In the genomic region with DNA sequence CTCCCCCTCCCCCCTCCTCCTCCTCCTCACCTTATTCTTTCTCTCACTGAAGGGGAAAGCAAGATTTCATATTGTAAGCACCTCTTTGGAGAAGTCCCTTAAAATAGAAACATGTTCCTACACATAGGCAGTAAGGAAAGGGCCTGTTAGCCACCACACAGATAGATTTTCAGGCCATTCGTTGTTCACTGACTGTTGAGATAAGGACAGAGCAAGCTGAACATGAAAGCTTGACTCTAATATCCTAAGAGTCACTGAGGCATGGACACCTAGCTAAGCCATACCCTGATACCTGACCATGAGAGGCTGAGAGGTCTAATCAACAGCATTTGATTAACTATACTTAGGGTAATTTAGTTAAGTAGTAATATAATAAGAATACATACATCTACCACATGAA, we compare ENCODE assay signal across 20 mouse cellular contexts.
DNase-seq lines count a peak whose midpoint lies in the region; ATAC-seq and TF ChIP-seq lines count a peak whose summit lies in the region.
"Had no signal": no experiment of that assay in that cellular context is flagged by ENCODE, and none has a peak within 500 bp of the region (broad histone marks: within the 10 kb centered on the region; RNA-seq: fewer than 3 reads in every experiment).

No protein-coding gene starts in this region.

- no peaks in the 10 kb centered on the region for H3K9me3 ChIP-seq in liver, embryonic 12.5 days (replicated peaks)
- H3K9me3 ChIP-seq in liver, postnatal 0 days (ENCODE audit: low read length): no peaks in the 10 kb centered on the region
- H3K9me3 ChIP-seq in liver, embryonic 13.5 days (replicated peaks): no peaks in the 10 kb centered on the region
- H3K9me3 ChIP-seq in kidney, embryonic 16.5 days (ENCODE audit: low read length): no peaks in the 10 kb centered on the region
- H3K9me3 ChIP-seq: embryonic facial prominence, embryonic 10.5 days; embryonic facial prominence, embryonic 12.5 days; forebrain, embryonic 13.5 days; forebrain, embryonic 15.5 days had no signal

- no peaks in the 10 kb centered on the region for H3K27me3 ChIP-seq in liver, embryonic 12.5 days (replicated peaks)
- H3K27me3 ChIP-seq in liver, postnatal 0 days (ENCODE audit: insufficient read depth, low read length): no peaks in the 10 kb centered on the region
- H3K27me3 ChIP-seq in liver, embryonic 13.5 days: no peaks in the 10 kb centered on the region
- no peaks in the 10 kb centered on the region for H3K27me3 ChIP-seq in kidney, embryonic 16.5 days (ENCODE audit: insufficient read depth, low read length)
- H3K27me3 ChIP-seq: embryonic facial prominence, embryonic 12.5 days; forebrain, embryonic 13.5 days; forebrain, embryonic 15.5 days; Patski had no signal

- H3K4me1 ChIP-seq in liver, embryonic 12.5 days: peaks cover 6% of the 10 kb centered on the region; the same call in 1 of the 2 replicates
- H3K4me1 ChIP-seq in liver, postnatal 0 days (ENCODE audit: insufficient read depth): no peaks in the 10 kb centered on the region
- H3K4me1 ChIP-seq in liver, embryonic 13.5 days (replicated peaks): peaks cover 7% of the 10 kb centered on the region
- no peaks in the 10 kb centered on the region for H3K4me1 ChIP-seq in kidney, embryonic 16.5 days (ENCODE audit: insufficient read depth, low read length)
- H3K4me1 ChIP-seq: embryonic facial prominence, embryonic 10.5 days; embryonic facial prominence, embryonic 12.5 days; forebrain, embryonic 13.5 days; forebrain, embryonic 15.5 days had no signal

- no peaks in the 10 kb centered on the region for H3K36me3 ChIP-seq in liver, embryonic 12.5 days
- no peaks in the 10 kb centered on the region for H3K36me3 ChIP-seq in liver, postnatal 0 days (replicated peaks; ENCODE audit: insufficient read depth, low read length)
- H3K36me3 ChIP-seq in liver, embryonic 13.5 days: no peaks in the 10 kb centered on the region
- H3K36me3 ChIP-seq in kidney, embryonic 16.5 days (ENCODE audit: insufficient read depth, low read length): no peaks in the 10 kb centered on the region
- H3K36me3 ChIP-seq: embryonic facial prominence, embryonic 10.5 days; embryonic facial prominence, embryonic 12.5 days; forebrain, embryonic 15.5 days had no signal

- TF ChIP-seq EP300 in liver, postnatal 0 days (IDR thresholded peaks at IDR 0.05; ENCODE audit: low read depth): no peak

- TF ChIP-seq CTCF in liver, postnatal 0 days (IDR thresholded peaks at IDR 0.05; ENCODE audit: low read depth): no peak

- peak; percentile 63 for ATAC-seq in liver, embryonic 12.5 days
- no peak for ATAC-seq in liver, postnatal 0 days
- ATAC-seq in liver, embryonic 13.5 days (ENCODE audit: low read depth): peak; percentile 64
- ATAC-seq in kidney, embryonic 16.5 days (ENCODE audit: low FRiP score, low TSS enrichment): no peak
- ATAC-seq: activated CD4-positive, CD25-positive, alpha-beta regulatory T cell, adult 4 months; forebrain, embryonic 13.5 days; forebrain, embryonic 15.5 days; forebrain, postnatal 0 days; Patski had no signal

- H3K4me3 ChIP-seq in liver, embryonic 12.5 days: no peak overlapping the region
- no peak overlapping the region for H3K4me3 ChIP-seq in liver, postnatal 0 days (ENCODE audit: low read depth, low read length)
- no peak overlapping the region for H3K4me3 ChIP-seq in liver, embryonic 13.5 days (replicated peaks)
- no peak overlapping the region for H3K4me3 ChIP-seq in kidney, embryonic 16.5 days (ENCODE audit: low read length)
- H3K4me3 ChIP-seq: embryonic facial prominence, embryonic 10.5 days; embryonic facial prominence, embryonic 12.5 days; forebrain, embryonic 13.5 days; forebrain, embryonic 15.5 days had no signal

- H3K4me2 ChIP-seq in liver, embryonic 12.5 days: no peak overlapping the region
- no peak overlapping the region for H3K4me2 ChIP-seq in liver, postnatal 0 days (ENCODE audit: low read depth, low read length)
- H3K4me2 ChIP-seq in liver, embryonic 13.5 days: no peak overlapping the region
- H3K4me2 ChIP-seq in kidney, embryonic 16.5 days (replicated peaks; ENCODE audit: low read depth, low read length): no peak overlapping the region
- H3K4me2 ChIP-seq: embryonic facial prominence, embryonic 12.5 days; forebrain, embryonic 13.5 days; forebrain, embryonic 15.5 days had no signal

- no peak for DNase-seq in liver, postnatal 0 days
- no peak for DNase-seq in liver, embryonic 13.5 days
- no peak for DNase-seq in thymus, postnatal 4 days
- DNase-seq: adrenal gland, adult 8-10 months; adrenal gland, postnatal 14 days; adrenal gland, postnatal 36 days; cerebellum, adult 11-12 months; cerebellum, adult 2 months; cerebellum, adult 9-10 months; cerebellum, postnatal 10 days; cerebellum, postnatal 25 days; forebrain, postnatal 0 days had no signal

- WGBS in liver, embryonic 12.5 days (ENCODE audit: insufficient replicate concordance): 28% methylated on average over 1 of the region's 1 CpGs
- 53% methylated on average over 1 of the region's 1 CpGs for WGBS in liver, postnatal 0 days (ENCODE audit: insufficient replicate concordance)
- WGBS in liver, embryonic 13.5 days (ENCODE audit: insufficient replicate concordance): 27% methylated on average over 1 of the region's 1 CpGs
- WGBS in kidney, embryonic 16.5 days: 55% methylated on average over 1 of the region's 1 CpGs

- H3K27ac ChIP-seq in liver, embryonic 12.5 days: no peak overlapping the region
- H3K27ac ChIP-seq in liver, postnatal 0 days (ENCODE audit: low read depth): no peak overlapping the region
- H3K27ac ChIP-seq in liver, embryonic 13.5 days: no peak overlapping the region
- H3K27ac ChIP-seq in kidney, embryonic 16.5 days (ENCODE audit: low read length): no peak overlapping the region
- H3K27ac ChIP-seq: embryonic facial prominence, embryonic 10.5 days; embryonic facial prominence, embryonic 12.5 days; forebrain, embryonic 13.5 days; forebrain, embryonic 15.5 days had no signal

- H3K9ac ChIP-seq in liver, embryonic 12.5 days: no peak overlapping the region
- H3K9ac ChIP-seq in liver, postnatal 0 days (replicated peaks): no peak overlapping the region
- no peak overlapping the region for H3K9ac ChIP-seq in liver, embryonic 13.5 days
- H3K9ac ChIP-seq in kidney, embryonic 16.5 days (replicated peaks; ENCODE audit: low read length): no peak overlapping the region
- H3K9ac ChIP-seq: embryonic facial prominence, embryonic 12.5 days; forebrain, embryonic 13.5 days; forebrain, embryonic 15.5 days; forebrain, postnatal 0 days had no signal

Comparison
In these comparisons a context has a peak if more than half of its experiments do, and no peak if none do; other contexts are left out.
1. ATAC-seq: peak in liver, embryonic 12.5 days (single experiment) and liver, embryonic 13.5 days (single experiment); none in liver, postnatal 0 days (single experiment) and kidney, embryonic 16.5 days (single experiment).